Mouse (Mus musculus) adrenal gland, adult 2 months (tissue): ENCODE data around the gene Ctcf. TPM values are rescaled to one million over a fixed set of nuclear protein-coding genes. Genes with fewer than 3 reads are reported as not detected.

Source experiments
- microRNA-seq, 2 experiments: library from miRNA; unstranded; fragments of <30 nt; microRNA quantifications; one replicate each; pipeline ENCODE4 v1.2.0; 2021
- polyA plus RNA-seq: library from polyadenylated mRNA; depleted of rRNA; stranded (reverse); fragments of >200 nt; gene quantifications from 2 replicates; pipeline ENCODE4 v1.2.3, GENCODE M21; 2012; rRNA removed
- total RNA-seq, 2 experiments: library from RNA; stranded (reverse); gene quantifications; 2 replicates each; pipeline ENCODE4 v1.2.3; 2021

Ctcf gene
- total and polyA plus RNA-seq, 3 experiments: 14.5 to 53.4 (median 51.5) TPM

Small RNAs within 50 kb of the gene (microRNA-seq; reads per million reads assigned to microRNA genes)
- 0 to 0.22 reads per million in 2 experiments for gene Mir1966

Other genes with a start within 250 kb of the Ctcf start
- not detected for gene Kctd19, start 223.1 kb upstream of the Ctcf start, total RNA-seq
- gene Kctd19, start 223.1 kb upstream of the Ctcf start, polyA plus RNA-seq: 0.03 and 0.11 TPM in 2 replicates
- 1 to 10 TPM; 2.7 to 3.0 TPM for gene Lrrc36, start 223.0 kb upstream of the Ctcf start, total RNA-seq
- 1.3 and 1.5 TPM in 2 replicates for gene Lrrc36, start 223.0 kb upstream of the Ctcf start, polyA plus RNA-seq
- gene Tppp3, start 165.0 kb upstream of the Ctcf start, total RNA-seq: 10 to 100 TPM; 26.2 to 37.5 TPM
- 50.8 and 65.2 TPM in 2 replicates for gene Tppp3, start 165.0 kb upstream of the Ctcf start, polyA plus RNA-seq
- gene Zdhhc1, start 139.7 kb upstream of the Ctcf start, total RNA-seq: 10 to 100 TPM; 13.8 to 19.2 TPM
- gene Zdhhc1, start 139.7 kb upstream of the Ctcf start, polyA plus RNA-seq: 53.3 and 62.5 TPM in 2 replicates
- gene Hsd11b2, start 117.8 kb upstream of the Ctcf start, total RNA-seq: under 1 TPM; 0.14 to 0.35 TPM
- 1.2 and 2.2 TPM in 2 replicates for gene Hsd11b2, start 117.8 kb upstream of the Ctcf start, polyA plus RNA-seq
- gene Atp6v0d1, start 70.5 kb upstream of the Ctcf start, total RNA-seq: 100 to 1,000 TPM; 113 to 118 TPM
- gene Atp6v0d1, start 70.5 kb upstream of the Ctcf start, polyA plus RNA-seq: 77.6 and 80.3 TPM in 2 replicates
- gene Ripor1, start 31.3 kb upstream of the Ctcf start, total RNA-seq: 10 to 100 TPM; 23.2 to 37.3 TPM
- gene Ripor1, start 31.3 kb upstream of the Ctcf start, polyA plus RNA-seq: 29.8 and 33.0 TPM in 2 replicates
- 1 to 10 TPM; 2.3 to 2.4 TPM for gene Agrp, start 825 bp downstream of the Ctcf start, total RNA-seq
- 1.5 and 2.6 TPM in 2 replicates for gene Agrp, start 825 bp downstream of the Ctcf start, polyA plus RNA-seq
- gene Carmil2, start 49.7 kb downstream of the Ctcf start, total RNA-seq: 1 to 10 TPM; 2.0 to 2.9 TPM
- gene Carmil2, start 49.7 kb downstream of the Ctcf start, polyA plus RNA-seq: 3.3 and 4.2 TPM in 2 replicates
- 10 to 100 TPM; 21.7 to 28.7 TPM for gene Acd, start 64.5 kb downstream of the Ctcf start, total RNA-seq
- gene Acd, start 64.5 kb downstream of the Ctcf start, polyA plus RNA-seq: 39.9 and 41.9 TPM in 2 replicates
- gene Pard6a, start 64.6 kb downstream of the Ctcf start, total RNA-seq: 10 to 100 TPM; 11.0 to 14.7 TPM
- gene Pard6a, start 64.6 kb downstream of the Ctcf start, polyA plus RNA-seq: 20.2 and 21.3 TPM in 2 replicates
- not detected for gene 4933405L10Rik, start 71.1 kb downstream of the Ctcf start, total RNA-seq
- 0.10 TPM in 1 of 2 replicates, not detected in the other for gene 4933405L10Rik, start 71.1 kb downstream of the Ctcf start, polyA plus RNA-seq
- 1 to 10 TPM; 2.9 to 6.8 TPM for gene Enkd1, start 71.6 kb downstream of the Ctcf start, total RNA-seq
- gene Enkd1, start 71.6 kb downstream of the Ctcf start, polyA plus RNA-seq: 9.7 and 12.9 TPM in 2 replicates
- gene Gfod2, start 122.1 kb downstream of the Ctcf start, total RNA-seq: 10 to 100 TPM in 1 of 2 experiments, 1 to 10 TPM in 1; 7.8 to 14.2 TPM
- gene Gfod2, start 122.1 kb downstream of the Ctcf start, polyA plus RNA-seq: 8.1 and 9.6 TPM in 2 replicates
- gene Ranbp10, start 190.8 kb downstream of the Ctcf start, total RNA-seq: 10 to 100 TPM; 19.7 to 23.6 TPM
- 22.2 and 27.3 TPM in 2 replicates for gene Ranbp10, start 190.8 kb downstream of the Ctcf start, polyA plus RNA-seq
- gene Tsnaxip1, start 191.2 kb downstream of the Ctcf start, total RNA-seq: not detected
- gene Tsnaxip1, start 191.2 kb downstream of the Ctcf start, polyA plus RNA-seq: not detected in 2 replicates
- gene Cenpt, start 216.7 kb downstream of the Ctcf start, total RNA-seq: 1 to 10 TPM; 5.9 to 6.7 TPM
- gene Cenpt, start 216.7 kb downstream of the Ctcf start, polyA plus RNA-seq: 5.9 and 8.1 TPM in 2 replicates
- gene Thap11, start 218.6 kb downstream of the Ctcf start, total RNA-seq: 10 to 100 TPM; 31.7 to 38.0 TPM
- gene Thap11, start 218.6 kb downstream of the Ctcf start, polyA plus RNA-seq: 79.7 and 91.6 TPM in 2 replicates
- gene Nutf2, start 224.0 kb downstream of the Ctcf start, total RNA-seq: 10 to 100 TPM; 30.2 to 44.0 TPM
- gene Nutf2, start 224.0 kb downstream of the Ctcf start, polyA plus RNA-seq: 19.3 and 24.8 TPM in 2 replicates
- gene Edc4, start 244.3 kb downstream of the Ctcf start, total RNA-seq: 10 to 100 TPM; 33.8 to 35.9 TPM
- gene Edc4, start 244.3 kb downstream of the Ctcf start, polyA plus RNA-seq: 74.9 and 97.4 TPM in 2 replicates